In the genomic region with DNA sequence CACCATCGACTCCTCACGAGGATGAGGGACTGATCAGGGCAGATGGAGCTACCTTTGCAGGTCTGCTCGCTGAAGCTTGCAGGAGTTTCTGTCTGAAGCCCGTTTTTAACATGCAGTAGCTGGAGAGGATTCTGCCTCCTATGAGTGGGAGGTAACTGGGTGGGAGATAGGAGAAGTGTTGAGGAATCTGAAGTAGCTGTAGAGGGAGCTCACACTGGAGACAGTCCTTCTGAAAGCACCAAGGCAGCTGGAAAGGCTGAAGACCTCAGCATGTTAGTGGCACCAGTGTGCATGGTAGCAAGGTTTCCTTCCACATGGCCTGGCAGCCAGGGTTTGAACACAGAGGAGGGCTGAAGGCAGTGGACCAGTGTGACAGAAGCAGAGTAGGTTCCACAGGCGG, we compare ENCODE assay signal across 28 mouse cellular contexts.
"Had no signal": no experiment of that assay in that cellular context is flagged by ENCODE, and none has a peak within 500 bp of the region (broad histone marks: within the 10 kb centered on the region; RNA-seq: fewer than 3 reads in every experiment).

No protein-coding gene starts in this region.

- H3K27ac ChIP-seq: embryonic facial prominence, embryonic 10.5 days; embryonic facial prominence, embryonic 12.5 days; embryonic facial prominence, embryonic 13.5 days; embryonic facial prominence, embryonic 15.5 days; forebrain, embryonic 10.5 days; forebrain, embryonic 12.5 days; forebrain, embryonic 13.5 days; forebrain, embryonic 15.5 days; gastrocnemius, adult 2 months; heart, adult 2 months had no signal

- H3K27me3 ChIP-seq: forebrain, embryonic 15.5 days; heart, embryonic 12.5 days had no signal

- H3K9me3 ChIP-seq: embryonic facial prominence, embryonic 10.5 days; embryonic facial prominence, embryonic 12.5 days; embryonic facial prominence, embryonic 13.5 days; embryonic facial prominence, embryonic 15.5 days; forebrain, embryonic 10.5 days; forebrain, embryonic 12.5 days; forebrain, embryonic 13.5 days; forebrain, embryonic 15.5 days; heart, embryonic 12.5 days had no signal

- H3K4me3 ChIP-seq: embryonic facial prominence, embryonic 10.5 days; embryonic facial prominence, embryonic 12.5 days; embryonic facial prominence, embryonic 13.5 days; embryonic facial prominence, embryonic 15.5 days; erythroblast, embryonic 14.5 days; forebrain, embryonic 10.5 days; forebrain, embryonic 12.5 days; forebrain, embryonic 13.5 days; forebrain, embryonic 15.5 days; gastrocnemius, adult 2 months; heart, adult 2 months; heart, embryonic 12.5 days had no signal

- H3K36me3 ChIP-seq: embryonic facial prominence, embryonic 10.5 days; embryonic facial prominence, embryonic 12.5 days; embryonic facial prominence, embryonic 13.5 days; embryonic facial prominence, embryonic 15.5 days; forebrain, embryonic 10.5 days; forebrain, embryonic 12.5 days; forebrain, embryonic 15.5 days; heart, embryonic 12.5 days had no signal

- DNase-seq: cerebellum, adult 8-10 months; cerebellum, adult 9-10 months; cerebellum, adult 9-11 months; cerebellum, postnatal 10 days; cerebellum, postnatal 14 days; cerebellum, postnatal 25 days; cerebellum, postnatal 36 days; embryo, embryonic 11 days; forebrain, postnatal 0 days; gastrocnemius, adult 2 months; gastrocnemius, postnatal 10 days; gastrocnemius, postnatal 14 days; gastrocnemius, postnatal 25 days; gastrocnemius, postnatal 36 days; heart, adult 11 months; heart, adult 2 months had no signal

- H3K4me1 ChIP-seq: embryonic facial prominence, embryonic 15.5 days; heart, embryonic 12.5 days had no signal

- ATAC-seq: forebrain, embryonic 13.5 days; forebrain, embryonic 14.5 days; forebrain, embryonic 15.5 days; forebrain, embryonic 16.5 days; forebrain, postnatal 0 days had no signal
